Mouse (Mus musculus): Measurements from ENCODE around the gene Trp53i13. TPM values are rescaled to one million over a fixed set of nuclear protein-coding genes. Genes with fewer than 3 reads are reported as not detected.

Trp53i13 gene
- polyA plus RNA-seq, 1 experiment from 2014 or later = 3.4 TPM

GRCm38 (mm10) chr11:77519043-77519442 lies 3.3 kb upstream of the Trp53i13 start, which contains the start of gene Gm10392:
Gene Gm10392 (minus strand): TSS chr11:77519198.
- no peak within 1 kb of the TSS for H3K4me2 ChIP-seq (ENCODE audit: low read depth, low read length)
- peaks cover 48% of the 10 kb centered on the region for H3K27me3 ChIP-seq (ENCODE audit: control insufficient read depth, insufficient read depth, low read depth, low read length)
- H3K4me3 ChIP-seq (ENCODE audit: low read depth, low read length) = no peak within 1 kb of the TSS
- no peaks in the 10 kb centered on the region for H3K36me3 ChIP-seq (ENCODE audit: control insufficient read depth, insufficient read depth)
- ATAC-seq (ENCODE audit: low read depth) = no peak
- no peaks in the 10 kb centered on the region for H3K9me3 ChIP-seq (replicated peaks; ENCODE audit: control insufficient read depth, low read length)
- H3K9ac ChIP-seq (ENCODE audit: low read depth, low read length) = no peak within 1 kb of the TSS
- peaks cover 33% of the 10 kb centered on the region for H3K4me1 ChIP-seq (ENCODE audit: control insufficient read depth, low read depth, low read length)
- peak within 1 kb of the TSS; percentile 52 for H3K27ac ChIP-seq (ENCODE audit: low read length)
- WGBS (ENCODE audit: insufficient replicate concordance) = 15% methylated on average over 5 of the region's 5 CpGs

- Histone ChIP-seq H3K27me3 (ENCODE audit: control insufficient read depth, insufficient read depth, low read depth, low read length) (peaks cover 48% of the 10 kb centered on the region), H3K36me3 (ENCODE audit: control insufficient read depth, insufficient read depth) (no peaks in the 10 kb centered on the region), H3K9me3 (replicated peaks; ENCODE audit: control insufficient read depth, low read length) (no peaks in the 10 kb centered on the region), H3K4me3 (ENCODE audit: low read depth, low read length) (no peak overlapping the region), H3K4me2 (ENCODE audit: low read depth, low read length) (no peak overlapping the region), H3K27ac (ENCODE audit: low read length) (peak overlapping the region; percentile 45), H3K4me1 (ENCODE audit: control insufficient read depth, low read depth, low read length) (peaks cover 41% of the 10 kb centered on the region), H3K9ac (ENCODE audit: low read depth, low read length) (no peak overlapping the region)
- WGBS (ENCODE audit: insufficient replicate concordance) = 54% methylated on average over 27 of the region's 27 CpGs
- no peak for ATAC-seq (ENCODE audit: low read depth)
These were observed 2.4 kb upstream of the Trp53i13 start for GRCm38 (mm10) chr11:77518051-77518798.

- Histone ChIP-seq H3K27me3 (ENCODE audit: control insufficient read depth, insufficient read depth, low read depth, low read length) (peaks cover 48% of the 10 kb centered on the region), H3K36me3 (ENCODE audit: control insufficient read depth, insufficient read depth) (no peaks in the 10 kb centered on the region), H3K9ac (ENCODE audit: low read depth, low read length) (no peak overlapping the region), H3K4me1 (ENCODE audit: control insufficient read depth, low read depth, low read length) (peaks cover 47% of the 10 kb centered on the region), H3K4me2 (ENCODE audit: low read depth, low read length) (no peak overlapping the region), H3K9me3 (replicated peaks; ENCODE audit: control insufficient read depth, low read length) (no peaks in the 10 kb centered on the region), H3K4me3 (ENCODE audit: low read depth, low read length) (no peak overlapping the region), H3K27ac (ENCODE audit: low read length) (no peak overlapping the region)
- 67% methylated on average over 5 of the region's 5 CpGs for WGBS (ENCODE audit: insufficient replicate concordance)
- no peak for ATAC-seq (ENCODE audit: low read depth)
These were observed 1.0 kb upstream of the Trp53i13 start for GRCm38 (mm10) chr11:77516553-77517425.

- H3K27ac ChIP-seq (ENCODE audit: low read length) = peak within 1 kb of the TSS; percentile 63
- H3K4me1 ChIP-seq (ENCODE audit: control insufficient read depth, low read depth, low read length) = peaks cover 47% of the 10 kb centered on the region
These were observed 746 bp downstream of the Trp53i13 start, which contains the start of gene Abhd15 for GRCm38 (mm10) chr11:77514832-77515636. Gene Abhd15 (plus strand): TSS chr11:77515121.

GRCm38 (mm10) chr11:77514281-77514831 lies 1.4 kb downstream of the Trp53i13 start:
- Histone ChIP-seq H3K9ac (ENCODE audit: low read depth, low read length) (peak overlapping the region; percentile 55), H3K27ac (ENCODE audit: low read length) (peak overlapping the region; percentile 63), H3K4me2 (ENCODE audit: low read depth, low read length) (peak overlapping the region; percentile 98), H3K9me3 (replicated peaks; ENCODE audit: control insufficient read depth, low read length) (no peaks in the 10 kb centered on the region), H3K4me1 (ENCODE audit: control insufficient read depth, low read depth, low read length) (peaks cover 46% of the 10 kb centered on the region), H3K36me3 (ENCODE audit: control insufficient read depth, insufficient read depth) (no peaks in the 10 kb centered on the region), H3K4me3 (ENCODE audit: low read depth, low read length) (peak overlapping the region; percentile 82), H3K27me3 (ENCODE audit: control insufficient read depth, insufficient read depth, low read depth, low read length) (peaks cover 48% of the 10 kb centered on the region)
- 6% methylated on average over 19 of the region's 19 CpGs for WGBS (ENCODE audit: insufficient replicate concordance)
- peak; percentile 27 for ATAC-seq (ENCODE audit: low read depth)

More at GRCm38 (mm10) chr11:77514832-77515636, 746 bp downstream of the Trp53i13 start, which contains the start of gene Abhd15:
- H3K36me3 ChIP-seq (ENCODE audit: control insufficient read depth, insufficient read depth) = no peaks in the 10 kb centered on the region
- H3K4me2 ChIP-seq (ENCODE audit: low read depth, low read length) = peak within 1 kb of the TSS; percentile 98
- WGBS (ENCODE audit: insufficient replicate concordance) = under 1% methylated on average over 72 of the region's 72 CpGs
- peak; percentile 67 for ATAC-seq (ENCODE audit: low read depth)
- H3K9me3 ChIP-seq (replicated peaks; ENCODE audit: control insufficient read depth, low read length) = no peaks in the 10 kb centered on the region
- peaks cover 48% of the 10 kb centered on the region for H3K27me3 ChIP-seq (ENCODE audit: control insufficient read depth, insufficient read depth, low read depth, low read length)
- H3K4me3 ChIP-seq (ENCODE audit: low read depth, low read length) = peak within 1 kb of the TSS; percentile 82
- H3K9ac ChIP-seq (ENCODE audit: low read depth, low read length) = peak within 1 kb of the TSS; percentile 55

GRCm38 (mm10) chr11:77513811-77514170 lies 2.0 kb downstream of the Trp53i13 start:
- Histone ChIP-seq H3K4me2 (ENCODE audit: low read depth, low read length) (peak overlapping the region; percentile 98), H3K27me3 (ENCODE audit: control insufficient read depth, insufficient read depth, low read depth, low read length) (peaks cover 44% of the 10 kb centered on the region), H3K4me3 (ENCODE audit: low read depth, low read length) (peak overlapping the region; percentile 82), H3K9me3 (replicated peaks; ENCODE audit: control insufficient read depth, low read length) (no peaks in the 10 kb centered on the region), H3K4me1 (ENCODE audit: control insufficient read depth, low read depth, low read length) (peaks cover 44% of the 10 kb centered on the region), H3K9ac (ENCODE audit: low read depth, low read length) (peak overlapping the region; percentile 66), H3K36me3 (ENCODE audit: control insufficient read depth, insufficient read depth) (no peaks in the 10 kb centered on the region), H3K27ac (ENCODE audit: low read length) (peak overlapping the region; percentile 60)
- no peak for ATAC-seq (ENCODE audit: low read depth)
- 6% methylated on average over 10 of the region's 10 CpGs for WGBS (ENCODE audit: insufficient replicate concordance)

- peak overlapping the region; percentile 84 for H3K27ac ChIP-seq (ENCODE audit: low read length)
- peaks cover 42% of the 10 kb centered on the region for H3K4me1 ChIP-seq (ENCODE audit: control insufficient read depth, low read depth, low read length)
- no peaks in the 10 kb centered on the region for H3K9me3 ChIP-seq (replicated peaks; ENCODE audit: control insufficient read depth, low read length)
- H3K36me3 ChIP-seq (ENCODE audit: control insufficient read depth, insufficient read depth) = no peaks in the 10 kb centered on the region
- 0% methylated on average over 67 of the region's 84 CpGs for WGBS (ENCODE audit: insufficient replicate concordance)
- H3K4me2 ChIP-seq (ENCODE audit: low read depth, low read length) = peak overlapping the region; percentile 98
- peak overlapping the region; percentile 82 for H3K4me3 ChIP-seq (ENCODE audit: low read depth, low read length)
- H3K9ac ChIP-seq (ENCODE audit: low read depth, low read length) = peak overlapping the region; percentile 67
- H3K27me3 ChIP-seq (ENCODE audit: control insufficient read depth, insufficient read depth, low read depth, low read length) = peaks cover 38% of the 10 kb centered on the region
- ATAC-seq (ENCODE audit: low read depth) = peak; percentile 81
These were observed 2.6 kb downstream of the Trp53i13 start for GRCm38 (mm10) chr11:77512891-77513810.

All from liver, embryonic 16.5 days (tissue).